Mouse (Mus musculus) kidney, postnatal 36 days (tissue): ENCODE data around the gene 4930402F06Rik.

Source experiments
- DNase-seq, 2 experiments: peaks; one replicate each; pipeline ENCODE4 v3.0.0; 2021 to 2022; ENCODE audit warnings: mixed read lengths in 2 of 2

4930402F06Rik gene

GRCm38 (mm10) chr2:35416473-35416872 lies 19.5 kb upstream of the 4930402F06Rik start:
- DNase-seq, result no peak

GRCm38 (mm10) chr2:35412810-35413209 lies 15.8 kb upstream of the 4930402F06Rik start:
- DNase-seq, result no peak

GRCm38 (mm10) chr2:35412246-35412645 lies 15.3 kb upstream of the 4930402F06Rik start:
- no peak for DNase-seq

- DNase-seq, result peak in 1 of 2 experiments; percentile 39
Observed at GRCm38 (mm10) chr2:35411640-35412190, 14.7 kb upstream of the 4930402F06Rik start.

GRCm38 (mm10) chr2:35409466-35409865 lies 12.5 kb upstream of the 4930402F06Rik start:
- no peak for DNase-seq

- DNase-seq, result no peak
Observed at GRCm38 (mm10) chr2:35408409-35409110, 11.6 kb upstream of the 4930402F06Rik start.

- peak in 1 of 2 experiments; percentile 16 for DNase-seq
Observed at GRCm38 (mm10) chr2:35407878-35408277, 10.9 kb upstream of the 4930402F06Rik start.

GRCm38 (mm10) chr2:35407266-35407665 lies 10.3 kb upstream of the 4930402F06Rik start:
- no peak for DNase-seq

- DNase-seq, result no peak
Observed at GRCm38 (mm10) chr2:35406611-35407010, 9.6 kb upstream of the 4930402F06Rik start.

GRCm38 (mm10) chr2:35402391-35402790 lies 5.4 kb upstream of the 4930402F06Rik start:
- no peak for DNase-seq

GRCm38 (mm10) chr2:35400739-35401138 lies 3.8 kb upstream of the 4930402F06Rik start:
- DNase-seq, result no peak

- no peak for DNase-seq
Observed at GRCm38 (mm10) chr2:35398184-35398828, 1.3 kb upstream of the 4930402F06Rik start.

GRCm38 (mm10) chr2:35397590-35398173 lies 707 bp upstream of the 4930402F06Rik start:
- peak; percentile 60 to 80 for DNase-seq

GRCm38 (mm10) chr2:35385441-35385871 lies 11.5 kb downstream of the 4930402F06Rik start:
- DNase-seq, result no peak

- no peak for DNase-seq
Observed at GRCm38 (mm10) chr2:35379306-35379705, 17.7 kb downstream of the 4930402F06Rik start.

- DNase-seq, result no peak
Observed at GRCm38 (mm10) chr2:35377600-35377999, 19.4 kb downstream of the 4930402F06Rik start.

- peak in 1 of 2 experiments; percentile 46 for DNase-seq
Observed at GRCm38 (mm10) chr2:35373003-35373402, 24.0 kb downstream of the 4930402F06Rik start.

GRCm38 (mm10) chr2:35370686-35371085 lies 26.3 kb downstream of the 4930402F06Rik start:
- no peak for DNase-seq

- no peak for DNase-seq
Observed at GRCm38 (mm10) chr2:35367629-35368028, 29.3 kb downstream of the 4930402F06Rik start, which contains the start of gene 4930568D16Rik. 4930568D16Rik (minus strand) TSS chr2:35367729.

GRCm38 (mm10) chr2:35349184-35349583 lies 47.8 kb downstream of the 4930402F06Rik start:
- peak in 1 of 2 experiments; percentile 51 for DNase-seq

GRCm38 (mm10) chr2:35345984-35346383 lies 51.0 kb downstream of the 4930402F06Rik start:
- DNase-seq, result no peak

GRCm38 (mm10) chr2:35342605-35343004 lies 54.4 kb downstream of the 4930402F06Rik start:
- no peak for DNase-seq

- DNase-seq, result peak in 1 of 2 experiments; percentile 24
Observed at GRCm38 (mm10) chr2:35338707-35339106, 58.3 kb downstream of the 4930402F06Rik start.
